Mouse (Mus musculus) megakaryocyte-erythroid progenitor cell, adult 5-6 weeks (primary cell): Measurements from ENCODE around the gene Olfr877. TPM values are rescaled to one million over a fixed set of nuclear protein-coding genes. Genes with fewer than 3 reads are reported as not detected.
A peak's percentile ranks its signal among the peaks of the same experiment; 100 is the strongest.

Source experiments
- ATAC-seq: replicated peaks from 2 replicates; pipeline ENCODE4 v1.8.0; 2016; ENCODE audit warnings: mild to moderate bottlenecking, inconsistent platforms; ENCODE audit not compliant: severe bottlenecking, poor library complexity, low FRiP score, low TSS enrichment
- total RNA-seq, 2 experiments: library from RNA; stranded (forward) in 1 of 2; stranded (reverse) in 1 of 2; fragments of 200-1000, 215-1000 nt in 1 of 2; fragments of >200 nt in 1 of 2; fragmentation: Nextera tagmentation in 1 of 2; gene quantifications; 2 replicates each; pipeline ENCODE4 v1.2.3; 2014 to 2017

Olfr877 gene
- total RNA-seq (2014; fragmentation: Nextera tagmentation) (not detected in 2 replicates), total RNA-seq (2017) (not detected in 2 replicates)

DNA sequence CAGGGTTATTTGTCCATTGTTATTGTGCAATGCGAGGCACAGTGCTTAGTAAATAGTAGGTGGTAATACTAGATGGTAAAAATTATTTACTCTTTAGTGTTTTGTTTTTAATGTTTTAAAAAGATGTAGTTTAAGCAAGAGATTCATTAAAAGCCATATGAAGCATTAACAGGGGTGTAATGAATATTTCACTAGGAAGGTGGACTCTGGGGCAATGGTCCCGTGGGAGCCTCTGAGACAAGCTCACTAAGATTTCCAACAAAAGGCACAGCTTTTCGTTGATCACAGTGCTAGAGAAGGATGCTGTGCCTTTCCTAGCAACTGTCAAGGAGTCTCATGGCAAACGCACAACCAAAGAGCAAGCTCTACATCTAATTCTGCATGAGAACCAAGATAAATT is at the start of gene Olfr877:
Gene Olfr877 (plus strand): TSS at position 301 of the 400 bp plus-strand sequence.
- ATAC-seq: no peak

- ATAC-seq: no peak
These were observed 46.8 kb upstream of the Olfr877 start for GRCm38 (mm10) chr9:37807235-37807634.

GRCm38 (mm10) chr9:37808456-37808855 is 45.6 kb upstream of the Olfr877 start:
- ATAC-seq: peak; percentile 68

DNA sequence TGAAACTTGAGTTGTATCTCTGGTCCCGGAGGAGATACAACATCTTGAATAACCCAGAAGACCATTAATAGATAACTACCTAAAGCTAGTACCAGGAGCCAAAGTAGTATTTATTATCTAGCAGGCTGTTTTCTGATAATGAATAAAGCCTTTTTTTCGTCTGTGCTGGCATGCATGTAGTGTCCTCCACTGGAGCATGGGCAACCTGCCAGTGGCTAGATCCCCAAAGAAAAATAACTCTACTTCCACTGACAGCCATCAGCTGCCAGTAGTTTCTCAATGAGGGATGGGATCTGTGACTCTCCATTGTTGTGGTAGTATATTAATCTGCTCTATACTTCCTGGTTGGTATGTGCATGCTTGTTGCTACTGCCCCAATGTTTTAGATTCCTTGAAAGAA is 45.1 kb upstream of the Olfr877 start:
- no peak for ATAC-seq

DNA sequence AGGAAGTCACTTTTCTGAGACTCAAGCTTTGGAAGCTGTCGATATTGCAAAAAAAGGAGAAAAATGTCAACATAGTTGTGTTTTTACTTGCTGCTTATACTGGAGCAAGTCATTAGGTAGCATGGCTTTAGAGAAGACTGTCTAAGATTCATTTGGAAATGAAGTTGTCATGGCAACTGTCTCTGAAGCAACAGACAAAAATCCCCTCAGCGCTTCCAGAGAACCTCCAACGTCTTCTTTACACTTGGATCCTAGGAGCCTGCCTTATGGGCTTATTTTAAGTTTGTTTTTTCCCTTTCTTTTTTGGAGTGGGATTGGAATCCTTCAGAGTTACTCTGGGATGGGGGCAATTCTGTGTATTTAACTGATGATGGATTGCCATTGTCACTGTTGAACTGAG is 39.4 kb upstream of the Olfr877 start:
- ATAC-seq: no peak

- ATAC-seq: no peak
These were observed 24.2 kb upstream of the Olfr877 start for GRCm38 (mm10) chr9:37829881-37830280.

DNA sequence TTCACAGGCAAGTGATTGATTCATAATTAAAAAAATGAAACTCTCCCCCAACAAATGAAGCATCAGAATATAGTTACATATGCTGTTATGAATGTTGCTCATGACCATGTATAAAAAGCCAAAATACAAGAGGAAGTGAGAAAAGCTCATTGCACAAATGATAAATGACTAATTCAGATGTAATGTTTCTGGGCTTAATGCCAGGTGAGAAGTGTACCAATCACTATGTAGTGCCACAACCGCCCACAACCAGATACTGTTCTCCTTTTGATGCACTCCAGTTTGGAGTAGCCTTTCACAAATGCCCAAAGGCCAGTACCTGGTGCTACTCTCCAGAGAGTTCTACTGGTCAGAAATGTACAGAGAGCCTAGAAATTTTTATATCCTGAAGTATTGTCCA is 20.7 kb upstream of the Olfr877 start:
- ATAC-seq: no peak

DNA sequence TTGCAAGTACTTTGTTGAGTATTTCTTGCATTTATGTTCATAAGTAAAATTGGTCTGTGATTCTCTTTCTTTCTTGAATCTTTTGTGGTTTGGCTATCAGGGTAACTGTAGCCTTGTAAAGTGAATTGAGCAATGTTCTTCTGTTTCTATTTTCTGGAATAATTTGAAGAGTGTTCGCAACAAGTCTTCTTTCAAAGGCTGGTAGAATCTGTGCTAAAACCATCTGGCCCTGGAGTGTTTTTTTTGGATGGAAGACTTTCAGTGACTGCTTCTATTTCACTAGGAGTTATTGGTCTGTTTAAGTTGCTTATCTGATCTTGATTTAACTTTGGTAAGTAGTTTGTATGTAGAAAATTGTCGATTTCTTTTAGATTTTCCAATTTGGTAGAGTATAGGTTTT is 4.8 kb upstream of the Olfr877 start:
- no peak for ATAC-seq

- ATAC-seq: no peak
These were observed 9.3 kb downstream of the Olfr877 start for GRCm38 (mm10) chr9:37863325-37863724.

DNA sequence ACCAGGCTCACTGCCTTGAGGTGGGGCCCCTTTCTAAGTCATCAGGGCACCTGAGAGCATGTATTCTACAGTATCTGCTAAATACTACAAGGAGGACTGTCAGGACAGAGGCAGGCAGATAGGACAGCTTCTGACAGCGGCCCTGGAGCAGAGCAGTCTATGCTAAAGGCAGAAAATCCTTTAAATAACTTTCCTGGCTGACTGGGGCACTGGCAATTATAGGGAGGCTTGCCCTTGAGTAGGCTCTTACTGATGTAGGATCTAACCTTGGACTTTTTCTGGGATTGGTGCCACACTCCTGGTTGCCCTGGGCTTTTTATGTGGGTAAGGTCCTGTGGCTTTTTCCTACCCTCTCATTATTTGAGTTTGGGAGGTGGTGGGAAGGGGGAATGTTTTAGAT is 16.2 kb downstream of the Olfr877 start:
- no peak for ATAC-seq

- ATAC-seq: no peak
These were observed 17.0 kb downstream of the Olfr877 start for GRCm38 (mm10) chr9:37871097-37871496.

GRCm38 (mm10) chr9:37871536-37871935 is 17.5 kb downstream of the Olfr877 start:
- no peak for ATAC-seq

DNA sequence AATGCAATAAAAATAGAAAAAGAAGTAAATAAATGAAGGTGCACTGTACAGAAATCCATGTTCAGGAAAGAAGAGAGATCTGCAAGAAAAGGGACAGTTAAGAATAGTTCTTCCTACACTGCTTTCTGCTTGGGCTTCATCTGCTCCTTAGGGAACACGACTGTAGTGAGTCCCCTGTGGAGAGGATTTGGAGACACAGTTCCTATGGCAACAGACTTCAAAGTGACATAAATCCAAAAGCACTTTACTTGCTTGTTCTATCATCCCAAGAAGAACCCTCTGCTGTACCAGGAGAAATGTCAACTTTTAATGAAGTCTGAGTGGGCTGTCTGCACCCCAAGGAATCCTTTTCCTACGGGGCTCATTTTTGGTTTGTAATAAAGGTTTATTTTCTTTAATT is 36.9 kb downstream of the Olfr877 start:
- ATAC-seq: no peak

GRCm38 (mm10) chr9:37896661-37897060 is 42.6 kb downstream of the Olfr877 start, which contains the start of gene Olfr145:
Gene Olfr145 (plus strand): TSS chr9:37896724.
- no peak for ATAC-seq

GRCm38 (mm10) chr9:37905555-37905954 is 51.5 kb downstream of the Olfr877 start:
- ATAC-seq: no peak

Other genes with a start within 250 kb of the Olfr877 start
- gene Spa17, start 240.5 kb upstream of the Olfr877 start, total RNA-seq (2014; fragmentation: Nextera tagmentation): 3.5 and 9.8 TPM in 2 replicates
- 6.2 TPM in 1 of 2 replicates, not detected in the other for gene Spa17, start 240.5 kb upstream of the Olfr877 start, total RNA-seq (2017)
- 80.1 and 93.1 TPM in 2 replicates for gene Tbrg1, start 197.0 kb upstream of the Olfr877 start, total RNA-seq (2014; fragmentation: Nextera tagmentation)
- 62.7 and 74.2 TPM in 2 replicates for gene Tbrg1, start 197.0 kb upstream of the Olfr877 start, total RNA-seq (2017)
- gene Panx3, start 185.0 kb upstream of the Olfr877 start, total RNA-seq (2014; fragmentation: Nextera tagmentation): not detected in 2 replicates
- gene Panx3, start 185.0 kb upstream of the Olfr877 start, total RNA-seq (2017): not detected in 2 replicates
- not detected in 2 replicates for gene Olfr160, start 138.0 kb upstream of the Olfr877 start, total RNA-seq (2014; fragmentation: Nextera tagmentation)
- gene Olfr160, start 138.0 kb upstream of the Olfr877 start, total RNA-seq (2017): not detected in 2 replicates
- gene Olfr874, start 109.2 kb upstream of the Olfr877 start, total RNA-seq (2014; fragmentation: Nextera tagmentation): not detected in 2 replicates
- gene Olfr874, start 109.2 kb upstream of the Olfr877 start, total RNA-seq (2017): not detected in 2 replicates
- gene Olfr875, start 82.4 kb upstream of the Olfr877 start, total RNA-seq (2014; fragmentation: Nextera tagmentation): not detected in 2 replicates
- not detected in 2 replicates for gene Olfr875, start 82.4 kb upstream of the Olfr877 start, total RNA-seq (2017)
- not detected in 2 replicates for gene Olfr876, start 51.2 kb upstream of the Olfr877 start, total RNA-seq (2014; fragmentation: Nextera tagmentation)
- not detected in 2 replicates for gene Olfr876, start 51.2 kb upstream of the Olfr877 start, total RNA-seq (2017)
- not detected in 2 replicates for gene Olfr145, start 42.5 kb downstream of the Olfr877 start, total RNA-seq (2014; fragmentation: Nextera tagmentation)
- not detected in 2 replicates for gene Olfr145, start 42.5 kb downstream of the Olfr877 start, total RNA-seq (2017)
- gene Olfr878, start 63.6 kb downstream of the Olfr877 start, total RNA-seq (2014; fragmentation: Nextera tagmentation): not detected in 2 replicates
- not detected in 2 replicates for gene Olfr878, start 63.6 kb downstream of the Olfr877 start, total RNA-seq (2017)
- gene Olfr881, start 137.6 kb downstream of the Olfr877 start, total RNA-seq (2014; fragmentation: Nextera tagmentation): not detected in 2 replicates
- not detected in 2 replicates for gene Olfr881, start 137.6 kb downstream of the Olfr877 start, total RNA-seq (2017)
- not detected in 2 replicates for gene Olfr883, start 171.5 kb downstream of the Olfr877 start, total RNA-seq (2014; fragmentation: Nextera tagmentation)
- gene Olfr883, start 171.5 kb downstream of the Olfr877 start, total RNA-seq (2017): not detected in 2 replicates
- not detected in 2 replicates for gene Olfr884, start 192.3 kb downstream of the Olfr877 start, total RNA-seq (2014; fragmentation: Nextera tagmentation)
- not detected in 2 replicates for gene Olfr884, start 192.3 kb downstream of the Olfr877 start, total RNA-seq (2017)
- not detected in 2 replicates for gene Olfr885, start 207.1 kb downstream of the Olfr877 start, total RNA-seq (2014; fragmentation: Nextera tagmentation)
- gene Olfr885, start 207.1 kb downstream of the Olfr877 start, total RNA-seq (2017): not detected in 2 replicates
- not detected in 2 replicates for gene Olfr887, start 229.8 kb downstream of the Olfr877 start, total RNA-seq (2014; fragmentation: Nextera tagmentation)
- gene Olfr887, start 229.8 kb downstream of the Olfr877 start, total RNA-seq (2017): not detected in 2 replicates